Mouse (Mus musculus): ENCODE data around the gene Ush1c. TPM values are rescaled to one million over a fixed set of nuclear protein-coding genes. Genes with fewer than 3 reads are reported as not detected.

Gene Ush1c
- polyA plus RNA-seq (2012; rRNA removed): not detected in 2 replicates

DNA sequence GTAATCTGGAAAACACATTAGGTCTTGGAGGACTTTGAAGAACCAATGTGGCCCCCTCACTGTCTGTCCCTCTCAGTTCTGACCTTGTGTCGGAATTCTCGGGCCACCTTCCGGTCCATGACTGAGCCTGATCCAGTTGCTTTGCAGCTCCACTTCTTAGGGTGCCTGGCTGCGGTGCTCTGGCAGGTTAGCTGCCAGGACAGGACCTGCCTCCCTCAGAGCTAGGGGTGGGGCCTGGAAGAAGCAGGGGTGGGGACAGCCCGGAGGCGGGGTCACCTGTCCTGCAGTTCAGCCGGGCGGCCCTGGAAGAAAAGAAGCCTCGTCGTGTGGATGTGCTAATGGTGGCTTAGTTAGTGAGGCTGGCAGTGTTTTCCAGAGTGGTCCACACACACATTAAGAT, at the start of gene Ush1c:
TSS of gene Ush1c (minus strand) at position 158 of the 400 bp plus-strand sequence.
- Histone ChIP-seq H3K4me3 (ENCODE audit: extremely low read depth, insufficient read depth, insufficient read length) (no peak within 1 kb of the TSS), H3K27me3 (ENCODE audit: control insufficient read depth, insufficient read depth, low read length) (no peaks in the 10 kb centered on the region), H3K36me3 (ENCODE audit: control insufficient read depth, insufficient read depth, low read length) (no peaks in the 10 kb centered on the region), H3K27ac (ENCODE audit: insufficient read depth, low read length) (no peak within 1 kb of the TSS), H3K4me1 (ENCODE audit: control insufficient read depth, insufficient read depth, insufficient read length) (no peaks in the 10 kb centered on the region)
- no peak for TF ChIP-seq POLR2A (IDR thresholded peaks at IDR 0.05; ENCODE audit: low read depth, low read length)
- no peak for TF ChIP-seq CTCF (IDR thresholded peaks at IDR 0.05; ENCODE audit: extremely low read depth, insufficient read depth, insufficient read length, insufficient replicate concordance)
- no peak for DNase-seq (ENCODE audit: low read depth in 1 of 2, low spot score in 2 of 2)
- 44% methylated on average over 10 of the region's 10 CpGs for WGBS

GRCm38 (mm10) chr7:46287051-46287450, 48.7 kb upstream of the Ush1c start:
- no peak for DNase-seq (ENCODE audit: low read depth in 1 of 2, low spot score in 2 of 2)
- no peak overlapping the region for H3K27ac ChIP-seq (ENCODE audit: insufficient read depth, low read length)
- no peaks in the 10 kb centered on the region for H3K36me3 ChIP-seq (ENCODE audit: control insufficient read depth, insufficient read depth, low read length)
- no peaks in the 10 kb centered on the region for H3K4me1 ChIP-seq (ENCODE audit: control insufficient read depth, insufficient read depth, insufficient read length)
- no peak for TF ChIP-seq POLR2A (IDR thresholded peaks at IDR 0.05; ENCODE audit: low read depth, low read length)
- no peak for TF ChIP-seq CTCF (IDR thresholded peaks at IDR 0.05; ENCODE audit: extremely low read depth, insufficient read depth, insufficient read length, insufficient replicate concordance)
- H3K27me3 ChIP-seq (ENCODE audit: control insufficient read depth, insufficient read depth, low read length): no peaks in the 10 kb centered on the region
- H3K4me3 ChIP-seq (ENCODE audit: extremely low read depth, insufficient read depth, insufficient read length): no peak overlapping the region
- WGBS: 38% methylated on average over 8 of the region's 8 CpGs

DNA sequence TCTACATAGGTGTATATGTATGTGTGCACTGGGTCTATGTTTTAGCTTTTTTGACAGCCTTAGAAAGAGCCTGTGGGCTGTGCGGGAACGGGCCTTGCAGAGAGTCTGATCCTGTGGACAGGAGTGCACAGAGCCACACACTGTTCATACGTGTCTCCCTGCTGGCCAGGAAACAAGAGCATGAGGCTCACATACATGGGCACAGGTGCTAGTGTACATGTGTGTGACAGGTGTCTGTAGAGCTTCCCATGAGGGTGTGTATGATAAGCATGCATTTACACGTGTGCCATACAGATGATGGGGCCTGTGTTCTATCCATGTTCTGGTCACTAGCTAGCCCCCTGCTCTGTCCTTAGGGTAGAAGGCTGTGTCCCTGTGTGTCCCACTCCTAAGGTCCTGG, 48.1 kb upstream of the Ush1c start:
- TF ChIP-seq POLR2A (IDR thresholded peaks at IDR 0.05; ENCODE audit: low read depth, low read length) (no peak), CTCF (IDR thresholded peaks at IDR 0.05; ENCODE audit: extremely low read depth, insufficient read depth, insufficient read length, insufficient replicate concordance) (no peak)
- no peaks in the 10 kb centered on the region for H3K36me3 ChIP-seq (ENCODE audit: control insufficient read depth, insufficient read depth, low read length)
- H3K27ac ChIP-seq (ENCODE audit: insufficient read depth, low read length): no peak overlapping the region
- no peak overlapping the region for H3K4me3 ChIP-seq (ENCODE audit: extremely low read depth, insufficient read depth, insufficient read length)
- DNase-seq (ENCODE audit: low read depth in 1 of 2, low spot score in 2 of 2): no peak
- WGBS: 86% methylated on average over 4 of the region's 4 CpGs
- H3K4me1 ChIP-seq (ENCODE audit: control insufficient read depth, insufficient read depth, insufficient read length): no peaks in the 10 kb centered on the region
- no peaks in the 10 kb centered on the region for H3K27me3 ChIP-seq (ENCODE audit: control insufficient read depth, insufficient read depth, low read length)

- Histone ChIP-seq H3K4me1 (ENCODE audit: control insufficient read depth, insufficient read depth, insufficient read length) (no peaks in the 10 kb centered on the region), H3K27ac (ENCODE audit: insufficient read depth, low read length) (no peak overlapping the region), H3K36me3 (ENCODE audit: control insufficient read depth, insufficient read depth, low read length) (no peaks in the 10 kb centered on the region), H3K4me3 (ENCODE audit: extremely low read depth, insufficient read depth, insufficient read length) (no peak overlapping the region), H3K27me3 (ENCODE audit: control insufficient read depth, insufficient read depth, low read length) (no peaks in the 10 kb centered on the region)
- WGBS: 76% methylated on average over 12 of the region's 12 CpGs
- TF ChIP-seq POLR2A (IDR thresholded peaks at IDR 0.05; ENCODE audit: low read depth, low read length) (no peak), CTCF (IDR thresholded peaks at IDR 0.05; ENCODE audit: extremely low read depth, insufficient read depth, insufficient read length, insufficient replicate concordance) (no peak)
- no peak for DNase-seq (ENCODE audit: low read depth in 1 of 2, low spot score in 2 of 2)
These were observed 47.0 kb upstream of the Ush1c start for GRCm38 (mm10) chr7:46285161-46285839.

GRCm38 (mm10) chr7:46283681-46284080, 45.4 kb upstream of the Ush1c start:
- Histone ChIP-seq H3K27me3 (ENCODE audit: control insufficient read depth, insufficient read depth, low read length) (no peaks in the 10 kb centered on the region), H3K4me3 (ENCODE audit: extremely low read depth, insufficient read depth, insufficient read length) (no peak overlapping the region), H3K27ac (ENCODE audit: insufficient read depth, low read length) (no peak overlapping the region), H3K36me3 (ENCODE audit: control insufficient read depth, insufficient read depth, low read length) (no peaks in the 10 kb centered on the region), H3K4me1 (ENCODE audit: control insufficient read depth, insufficient read depth, insufficient read length) (no peaks in the 10 kb centered on the region)
- 76% methylated on average over 10 of the region's 10 CpGs for WGBS
- TF ChIP-seq CTCF (IDR thresholded peaks at IDR 0.05; ENCODE audit: extremely low read depth, insufficient read depth, insufficient read length, insufficient replicate concordance): no peak
- no peak for DNase-seq (ENCODE audit: low read depth in 1 of 2, low spot score in 2 of 2)

GRCm38 (mm10) chr7:46282276-46282675, 44.0 kb upstream of the Ush1c start:
- TF ChIP-seq CTCF (IDR thresholded peaks at IDR 0.05; ENCODE audit: extremely low read depth, insufficient read depth, insufficient read length, insufficient replicate concordance): no peak
- no peak for TF ChIP-seq POLR2A (IDR thresholded peaks at IDR 0.05; ENCODE audit: low read depth, low read length)
- H3K36me3 ChIP-seq (ENCODE audit: control insufficient read depth, insufficient read depth, low read length): no peaks in the 10 kb centered on the region
- H3K27ac ChIP-seq (ENCODE audit: insufficient read depth, low read length): no peak overlapping the region
- H3K27me3 ChIP-seq (ENCODE audit: control insufficient read depth, insufficient read depth, low read length): no peaks in the 10 kb centered on the region
- no peak overlapping the region for H3K4me3 ChIP-seq (ENCODE audit: extremely low read depth, insufficient read depth, insufficient read length)
- H3K4me1 ChIP-seq (ENCODE audit: control insufficient read depth, insufficient read depth, insufficient read length): no peaks in the 10 kb centered on the region
- WGBS: 62% methylated on average over 7 of the region's 7 CpGs
- no peak for DNase-seq (ENCODE audit: low read depth in 1 of 2, low spot score in 2 of 2)

DNA sequence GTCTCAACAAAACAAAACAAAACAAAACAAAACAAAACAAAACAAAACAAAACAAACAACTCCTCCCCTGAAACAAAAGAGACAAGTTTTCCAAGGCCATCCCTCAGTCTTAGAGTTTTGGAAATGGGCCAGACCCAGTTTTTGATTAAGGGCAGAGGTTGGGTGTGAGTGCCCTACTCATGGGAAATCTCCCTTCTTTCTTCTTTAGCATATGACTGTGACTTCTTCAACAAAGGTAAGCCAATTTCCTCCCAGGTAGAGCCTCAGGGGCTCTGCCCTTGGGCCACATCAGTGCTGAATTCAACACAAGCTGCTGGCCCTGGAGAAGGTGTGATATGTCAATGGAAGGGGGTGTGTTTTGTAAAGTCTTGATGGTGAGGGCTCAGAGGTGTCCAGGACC, 42.6 kb upstream of the Ush1c start:
- Histone ChIP-seq H3K4me1 (ENCODE audit: control insufficient read depth, insufficient read depth, insufficient read length) (no peaks in the 10 kb centered on the region), H3K27ac (ENCODE audit: insufficient read depth, low read length) (no peak overlapping the region), H3K36me3 (ENCODE audit: control insufficient read depth, insufficient read depth, low read length) (no peaks in the 10 kb centered on the region), H3K27me3 (ENCODE audit: control insufficient read depth, insufficient read depth, low read length) (no peaks in the 10 kb centered on the region), H3K4me3 (ENCODE audit: extremely low read depth, insufficient read depth, insufficient read length) (no peak overlapping the region)
- DNase-seq (ENCODE audit: low read depth in 1 of 2, low spot score in 2 of 2): no peak
- TF ChIP-seq CTCF (IDR thresholded peaks at IDR 0.05; ENCODE audit: extremely low read depth, insufficient read depth, insufficient read length, insufficient replicate concordance): no peak
- TF ChIP-seq POLR2A (IDR thresholded peaks at IDR 0.05; ENCODE audit: low read depth, low read length): no peak
